Mouse (Mus musculus) brain, embryonic 14.5 days (tissue): Measurements from ENCODE around the gene Arhgef39.

Source experiments
- CTCF ChIP-seq: fragments of 200-500 bp; IDR thresholded peaks from 2 replicates; pipeline ENCODE4 v1.5.1; 2012; ENCODE audit warnings: inconsistent platforms, mild to moderate bottlenecking, moderate library complexity, borderline replicate concordance; ENCODE audit not compliant: insufficient read depth, insufficient read length; ENCODE audit errors: extremely low read depth
- POLR2A ChIP-seq: fragments of 200-500 bp; IDR thresholded peaks from 2 replicates; pipeline ENCODE4 v1.6.1; 2012; ENCODE audit warnings: mild to moderate bottlenecking, inconsistent platforms, borderline replicate concordance; ENCODE audit not compliant: poor library complexity, insufficient read depth, insufficient read length, severe bottlenecking; ENCODE audit errors: extremely low read depth

DNA sequence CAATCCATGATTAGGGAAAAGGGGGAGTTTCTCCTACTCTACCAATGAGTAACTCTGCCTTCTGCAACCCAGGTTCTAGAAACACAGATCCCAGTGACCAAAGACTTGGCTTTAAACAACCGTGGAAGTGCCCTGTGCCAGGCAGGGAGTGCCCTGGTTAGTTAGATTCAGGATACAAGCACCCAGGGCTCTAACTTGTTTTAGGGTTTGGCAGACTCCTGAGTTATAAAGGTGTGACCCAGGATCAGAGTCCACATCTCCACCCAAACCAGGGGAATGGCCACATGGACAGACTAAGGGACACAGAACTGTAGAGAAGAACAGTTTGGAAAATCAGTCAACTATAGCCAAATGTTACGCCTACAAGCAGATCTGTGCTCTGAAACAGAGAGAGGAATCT lies 3.5 kb upstream of the Arhgef39 start:
- no peak for TF ChIP-seq CTCF
- no peak for TF ChIP-seq POLR2A
